Mouse (Mus musculus) adrenal gland, postnatal 36 days (tissue): Measurements from ENCODE around the gene Patj. TPM values are rescaled to one million over a fixed set of nuclear protein-coding genes. Genes with fewer than 3 reads are reported as not detected.
A peak's percentile ranks its signal among the peaks of the same experiment; 100 is the strongest.
"Not testable (repeated sequence)": the region's sequence is repeated elsewhere in the genome, so short reads cannot be mapped to it uniquely, and the experiment has no call there.

Source experiments
- DNase-seq, 2 experiments: peaks; one replicate each; pipeline ENCODE4 v3.0.0; 2021; ENCODE audit warnings: mixed read lengths in 1 of 2
- total RNA-seq, 2 experiments: library from RNA; stranded (reverse); gene quantifications; 2 replicates each; pipeline ENCODE4 v1.2.3; 2021

Gene Patj
- total RNA-seq, 2 experiments from 2014 or later: 4.8 to 5.0 TPM

GRCm38 (mm10) chr4:98656759-98657158 is 261.2 kb downstream of the Patj start:
- no peak for DNase-seq

GRCm38 (mm10) chr4:98659032-98659431 is 263.4 kb downstream of the Patj start:
- no peak for DNase-seq

DNA sequence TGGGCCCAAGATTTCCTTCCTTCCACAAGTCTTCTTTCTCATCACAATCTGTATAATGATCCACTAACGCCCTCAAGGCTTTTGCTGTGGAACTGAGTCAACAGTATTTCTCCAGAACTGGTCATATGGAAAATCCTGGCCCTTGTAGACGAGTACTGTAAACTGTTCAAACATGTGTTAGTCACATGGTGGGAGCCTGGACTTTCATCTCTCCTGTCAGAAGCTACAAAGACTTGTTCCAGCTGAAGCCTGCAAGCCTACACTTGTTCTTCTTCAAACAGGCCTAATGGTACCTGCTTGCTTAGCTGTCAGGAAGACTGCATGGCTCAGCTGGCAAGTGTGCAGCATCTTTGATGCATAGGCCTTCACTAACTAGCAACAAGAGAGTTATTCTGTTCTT is 264.9 kb downstream of the Patj start:
- no peak for DNase-seq

- no peak for DNase-seq
These were observed 270.3 kb downstream of the Patj start for GRCm38 (mm10) chr4:98665884-98666283.

GRCm38 (mm10) chr4:98666451-98666850 is 270.9 kb downstream of the Patj start:
- DNase-seq: no peak

DNA sequence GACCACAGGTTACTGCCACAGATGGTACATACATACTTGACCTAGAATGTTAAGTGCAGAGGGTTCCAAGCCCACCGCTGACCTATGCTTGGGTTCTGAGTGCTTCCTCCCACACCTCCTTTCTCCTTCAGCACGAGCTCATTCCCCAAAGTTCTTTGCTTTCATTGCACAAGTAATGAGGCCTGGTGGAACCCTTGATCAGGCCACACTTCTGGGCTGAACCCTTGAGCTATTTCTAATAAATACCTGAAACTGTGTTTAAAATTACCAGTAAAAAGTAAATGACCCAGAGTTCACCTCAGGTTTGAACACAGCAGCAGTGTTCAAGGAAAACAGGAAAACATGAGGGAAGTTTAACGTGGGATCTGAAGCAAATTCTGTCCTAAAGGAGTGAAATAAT is 271.4 kb downstream of the Patj start:
- no peak for DNase-seq

GRCm38 (mm10) chr4:98677506-98677905 is 281.9 kb downstream of the Patj start:
- no peak for DNase-seq

- no peak for DNase-seq
These were observed 291.2 kb downstream of the Patj start for GRCm38 (mm10) chr4:98686678-98687267.

GRCm38 (mm10) chr4:98688116-98688515 is 292.5 kb downstream of the Patj start:
- no peak for DNase-seq

DNA sequence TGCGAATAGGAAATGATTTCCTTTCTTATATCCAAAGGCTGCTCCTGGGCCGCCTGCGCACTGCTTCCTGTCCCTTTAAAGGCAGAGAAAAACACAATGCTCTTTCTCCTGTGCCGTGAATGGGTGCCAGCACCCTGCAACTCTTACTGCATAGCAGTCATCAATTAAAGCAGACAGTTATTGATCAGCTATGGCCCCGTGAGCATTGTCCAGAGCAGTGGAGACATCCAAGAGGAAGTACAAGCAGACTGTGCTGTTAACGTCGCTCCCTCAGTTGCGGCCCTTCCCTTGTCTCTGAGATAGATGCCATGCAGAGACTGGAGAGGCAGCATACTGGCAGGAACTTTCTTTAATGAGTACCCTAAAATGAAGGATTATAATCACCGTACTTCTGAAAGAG is 292.9 kb downstream of the Patj start:
- DNase-seq: no peak

DNA sequence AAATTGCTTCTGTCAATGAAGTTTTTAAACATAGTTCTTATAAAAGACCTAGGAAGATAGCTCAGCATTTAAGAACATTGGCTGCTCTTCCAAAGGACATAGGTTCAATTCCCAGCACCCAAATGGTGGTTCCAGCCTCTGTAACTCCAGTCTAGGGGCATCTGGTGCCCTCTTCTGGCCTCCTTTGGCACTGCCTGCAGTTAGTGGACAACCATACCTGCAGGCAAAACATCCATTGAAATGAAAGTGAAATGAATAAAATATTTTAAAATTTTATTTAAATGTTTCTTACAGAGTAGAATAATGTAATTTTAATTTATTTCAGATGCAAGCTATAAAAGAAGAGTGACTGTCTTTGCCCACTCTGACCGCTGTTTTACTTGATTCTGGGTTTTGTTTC is 294.4 kb downstream of the Patj start:
- DNase-seq: no peak

- no peak for DNase-seq
These were observed 298.0 kb downstream of the Patj start for GRCm38 (mm10) chr4:98693465-98694185.

GRCm38 (mm10) chr4:98697932-98698331 is 302.3 kb downstream of the Patj start:
- no peak for DNase-seq

GRCm38 (mm10) chr4:98698921-98699320 is 303.3 kb downstream of the Patj start:
- no peak for DNase-seq

DNA sequence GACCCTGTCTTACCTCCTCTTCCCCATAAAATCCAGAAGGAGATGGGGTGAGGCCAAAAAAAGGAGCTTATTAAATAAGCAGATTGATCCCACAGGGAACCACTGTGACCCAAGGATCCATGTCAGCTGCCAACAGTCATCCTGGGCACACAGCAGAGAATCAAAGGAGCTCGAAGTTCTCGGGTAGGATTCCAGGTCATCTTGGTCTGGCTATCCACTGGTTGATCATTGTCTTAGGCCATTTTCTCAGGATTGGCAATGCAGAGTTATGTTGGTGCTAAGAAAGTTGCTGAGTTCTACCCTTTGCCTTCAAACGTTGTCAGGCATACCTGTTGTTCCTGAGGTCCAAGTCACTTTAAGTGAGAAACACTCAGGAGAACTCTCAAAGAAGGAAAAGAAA is 304.6 kb downstream of the Patj start:
- DNase-seq: no peak

DNA sequence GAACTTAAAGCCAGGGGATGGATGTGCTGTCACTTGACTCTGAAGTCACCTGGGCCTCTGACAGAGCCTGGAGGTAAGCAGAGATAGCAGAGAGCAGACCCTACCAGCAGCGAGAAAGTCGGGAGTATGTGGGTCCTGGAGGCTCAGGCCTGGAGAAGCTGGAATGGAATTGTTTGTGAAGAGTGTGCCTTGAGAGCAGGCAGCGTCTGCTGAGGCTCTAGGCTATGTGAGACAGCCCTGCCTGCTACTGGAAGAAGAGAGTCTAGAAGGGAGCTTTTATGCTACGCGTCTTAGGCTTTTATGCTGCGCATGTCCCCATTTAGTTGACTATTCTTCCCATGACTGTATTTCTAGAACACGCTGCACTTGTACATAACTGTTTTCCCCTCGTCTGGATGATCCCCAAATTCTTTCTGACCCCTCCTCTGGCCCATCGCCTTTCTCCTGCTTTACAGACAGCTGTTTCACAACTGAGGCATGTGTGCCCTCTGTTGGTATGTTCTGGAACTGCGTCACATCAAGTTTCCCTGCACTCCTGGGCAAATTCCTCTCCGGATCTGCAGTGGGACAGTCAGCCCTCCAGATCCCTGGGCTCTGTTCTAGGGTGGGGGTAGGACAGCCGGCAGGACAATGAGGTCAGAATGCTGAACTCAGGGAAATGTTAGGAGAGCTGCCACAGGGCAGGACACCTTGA is 306.8 kb downstream of the Patj start:
- DNase-seq: peak; percentile 60 to 62

- no peak for DNase-seq
These were observed 315.3 kb downstream of the Patj start for GRCm38 (mm10) chr4:98710891-98711290.

- no peak for DNase-seq
These were observed 322.4 kb downstream of the Patj start for GRCm38 (mm10) chr4:98717735-98718546.

DNA sequence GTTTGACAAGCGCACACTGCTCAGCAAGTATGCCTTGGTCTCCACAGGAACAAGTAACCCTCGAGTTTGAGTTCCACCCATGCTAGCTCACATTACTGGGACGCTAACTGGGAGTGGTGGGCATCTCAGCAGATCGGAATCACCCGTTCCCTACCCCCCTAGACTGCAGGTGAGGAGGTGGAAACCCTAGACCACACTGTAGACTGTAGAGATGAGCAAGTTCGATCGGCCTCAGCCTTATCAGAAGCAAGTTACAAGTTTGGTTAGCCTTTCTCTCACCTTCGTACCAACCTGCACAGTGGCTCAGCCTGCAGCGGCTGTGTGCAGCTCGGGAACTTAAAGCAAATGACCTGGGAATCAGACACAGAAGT is 322.9 kb downstream of the Patj start:
- no peak for DNase-seq

DNA sequence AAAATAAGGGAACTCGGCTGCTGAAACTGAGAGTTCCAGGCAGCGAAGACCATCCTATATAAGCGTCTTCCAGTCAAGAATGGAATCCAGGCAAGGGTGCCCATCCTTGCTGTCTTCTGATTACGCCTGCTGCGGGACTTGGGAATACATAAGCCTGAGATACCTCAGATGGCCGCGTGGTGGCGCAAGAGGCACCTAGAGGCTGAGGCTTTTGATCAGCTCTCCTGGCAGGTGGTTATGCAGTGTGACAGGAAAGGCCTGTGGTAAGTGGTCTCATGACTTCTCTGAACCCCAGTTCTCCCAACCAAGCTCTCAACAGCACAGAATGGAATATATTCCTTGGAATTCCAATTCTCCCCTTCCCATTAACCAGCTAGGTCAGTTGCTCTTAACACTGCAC is 326.9 kb downstream of the Patj start:
- DNase-seq: peak; percentile 66 to 69

DNA sequence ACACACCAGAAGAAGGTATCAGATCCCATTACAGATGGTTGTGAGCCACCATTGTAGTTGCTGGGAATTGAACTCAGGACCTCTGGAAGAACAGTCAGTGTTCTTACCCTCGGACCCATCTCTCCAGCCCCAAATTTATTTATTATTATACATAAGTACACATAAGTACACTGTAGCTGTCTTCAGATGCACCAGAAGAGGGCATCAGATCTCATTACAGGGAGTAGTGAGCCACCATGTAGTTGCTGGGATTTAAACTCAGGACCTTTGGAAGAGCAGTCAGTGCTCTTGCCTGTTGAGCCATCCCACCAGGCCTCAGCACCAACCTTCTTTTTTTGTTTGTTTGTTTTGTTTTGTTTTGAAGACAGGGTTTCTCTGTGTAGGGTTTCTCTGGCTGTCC is 329.1 kb downstream of the Patj start:
- not testable (repeated sequence) for DNase-seq

DNA sequence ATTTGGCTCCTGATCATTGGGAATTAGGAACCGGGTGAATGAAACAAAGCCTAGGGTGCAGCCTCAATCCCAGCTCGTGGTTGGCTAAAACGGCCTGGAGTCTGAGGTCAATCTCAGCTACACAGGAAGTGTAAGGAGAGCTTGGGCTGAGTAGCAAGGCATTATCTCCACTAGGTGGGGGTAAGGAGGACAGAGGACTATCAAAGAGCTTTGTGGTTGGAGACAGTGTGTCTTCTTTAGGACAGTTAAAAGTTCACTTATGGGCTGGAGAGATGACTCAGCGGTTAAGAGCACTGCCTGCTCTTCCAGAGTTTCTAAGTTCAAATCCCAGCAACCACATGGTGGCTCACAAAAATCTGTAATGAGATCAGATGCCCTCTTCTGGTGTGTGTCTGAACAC is 329.9 kb downstream of the Patj start:
- peak in 1 of 2 experiments; percentile 7 for DNase-seq
